Mouse (Mus musculus) Patski (cell line): Measurements from ENCODE around the gene Rab20. TPM values are rescaled to one million over a fixed set of nuclear protein-coding genes. Genes with fewer than 3 reads are reported as not detected.

ENCODE experiments used
- ATAC-seq: fragments of 100-300 bp; one replicate; pipeline ENCODE4 v1.8.0; 2021
- CTCF ChIA-PET: fragments of 350-600 bp; sonication (Branson Sonifier 250); formaldehyde crosslinking; loops from one replicate; lab custom pipeline; 2022; ENCODE audit warnings: inconsistent platforms; lab: Charles Lee
- POLR2A ChIA-PET: fragments of 350-600 bp; sonication (Branson Sonifier 250); formaldehyde crosslinking; loops from one replicate; lab custom pipeline; 2022; ENCODE audit warnings: antibody characterized with exemption, inconsistent platforms; lab: Charles Lee
- DNase-seq: peaks from one replicate; pipeline ENCODE4 v3.0.0-alpha.2; 2011; ENCODE audit warnings: low read depth, low spot score
- H3K27me3 ChIP-seq: fragments of 371-371 bp; one replicate; pipeline ENCODE4 v1.5.1; 2021
- CTCF ChIP-seq: fragments of 100-300 bp; IDR thresholded peaks from one replicate; pipeline ENCODE4 v1.5.1; 2021
- in situ Hi-C: fragments of 300-500 bp; cut with MboI; formaldehyde crosslinking; loops from 3 replicates; pipeline ENCODE4 v1.11.1; 2018; ENCODE audit warnings: low pct_unique_long_range_greater_than_20kb, mixed read lengths
- polyA plus RNA-seq: library from polyadenylated mRNA; unstranded; gene quantifications from one replicate; pipeline ENCODE4 v1.2.3, GENCODE M21; 2021

Gene Rab20
- polyA plus RNA-seq, 1 experiment from 2014 or later, result 70.7 TPM

DNA sequence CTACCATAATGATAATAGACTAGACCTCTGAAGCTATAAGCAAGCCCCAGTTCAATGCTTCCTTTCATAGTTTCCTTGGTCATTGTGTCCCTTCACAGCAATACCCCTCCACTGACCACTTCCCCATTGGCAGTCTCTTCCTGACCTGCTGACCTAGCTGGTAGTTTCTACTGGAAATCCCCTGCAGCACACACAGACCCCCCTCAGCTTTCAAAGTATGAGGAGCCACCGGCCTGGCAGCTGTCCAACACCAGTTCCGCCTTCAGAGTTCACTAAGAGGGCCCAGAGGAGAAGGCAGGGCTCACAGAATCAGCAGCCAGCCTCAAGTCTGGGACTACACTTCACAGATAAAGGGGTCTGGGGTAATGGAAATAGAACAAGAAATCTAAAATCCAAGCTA is 17.6 kb downstream of the Rab20 start:
- no peak for TF ChIP-seq CTCF
- ATAC-seq (no peak), DNase-seq (no peak)
- in situ Hi-C loops, result no loop called here
- H3K27me3 ChIP-seq, result no peaks in the 10 kb centered on the region
- ChIA-PET CTCF (interaction anchor here (0.8 to 3.2 kb wide), 5 partner anchors 8 to 25 kb away, joined by 3 to 12 read pairs (median 5); no protein-coding TSS in a partner anchor), POLR2A (interaction anchor here (0.6 to 5.1 kb wide), 4 partner anchors 13 to 78 kb away, joined by 3 to 22 read pairs (median 5); no protein-coding TSS in a partner anchor)

DNA sequence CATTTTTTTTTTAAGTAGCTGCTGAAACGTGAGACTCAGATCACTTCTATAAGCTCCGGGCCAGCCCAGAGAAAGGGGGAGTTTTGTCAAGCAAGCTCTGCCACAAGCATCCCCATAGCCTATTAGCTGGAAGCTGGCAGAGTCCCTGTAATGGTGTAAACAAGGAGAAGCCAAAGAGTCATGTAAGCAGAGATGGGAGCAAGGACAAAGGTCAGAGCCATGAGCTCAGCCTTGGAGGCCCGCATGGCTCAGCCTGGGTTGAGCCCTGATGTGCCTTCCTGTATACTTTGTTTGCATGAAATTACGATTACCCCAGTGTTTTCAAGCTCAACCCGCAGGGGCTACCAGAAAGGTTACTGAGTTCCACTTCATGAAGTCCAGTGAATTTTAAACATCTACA is 19.5 kb downstream of the Rab20 start:
- POLR2A ChIA-PET, result interaction anchor here (1.2 to 5.1 kb wide), 3 partner anchors 15 to 21 kb away, joined by 3 to 22 read pairs (median 5); no protein-coding TSS in a partner anchor
- no peak for ATAC-seq
- in situ Hi-C loops, result no loop called here
- no peak for DNase-seq
- CTCF ChIA-PET, result interaction anchor here (0.8 to 3.2 kb wide), 6 partner anchors 9 to 190 kb away, joined by 3 to 12 read pairs (median 6); no protein-coding TSS in a partner anchor
- no peak for TF ChIP-seq CTCF
- no peaks in the 10 kb centered on the region for H3K27me3 ChIP-seq

DNA sequence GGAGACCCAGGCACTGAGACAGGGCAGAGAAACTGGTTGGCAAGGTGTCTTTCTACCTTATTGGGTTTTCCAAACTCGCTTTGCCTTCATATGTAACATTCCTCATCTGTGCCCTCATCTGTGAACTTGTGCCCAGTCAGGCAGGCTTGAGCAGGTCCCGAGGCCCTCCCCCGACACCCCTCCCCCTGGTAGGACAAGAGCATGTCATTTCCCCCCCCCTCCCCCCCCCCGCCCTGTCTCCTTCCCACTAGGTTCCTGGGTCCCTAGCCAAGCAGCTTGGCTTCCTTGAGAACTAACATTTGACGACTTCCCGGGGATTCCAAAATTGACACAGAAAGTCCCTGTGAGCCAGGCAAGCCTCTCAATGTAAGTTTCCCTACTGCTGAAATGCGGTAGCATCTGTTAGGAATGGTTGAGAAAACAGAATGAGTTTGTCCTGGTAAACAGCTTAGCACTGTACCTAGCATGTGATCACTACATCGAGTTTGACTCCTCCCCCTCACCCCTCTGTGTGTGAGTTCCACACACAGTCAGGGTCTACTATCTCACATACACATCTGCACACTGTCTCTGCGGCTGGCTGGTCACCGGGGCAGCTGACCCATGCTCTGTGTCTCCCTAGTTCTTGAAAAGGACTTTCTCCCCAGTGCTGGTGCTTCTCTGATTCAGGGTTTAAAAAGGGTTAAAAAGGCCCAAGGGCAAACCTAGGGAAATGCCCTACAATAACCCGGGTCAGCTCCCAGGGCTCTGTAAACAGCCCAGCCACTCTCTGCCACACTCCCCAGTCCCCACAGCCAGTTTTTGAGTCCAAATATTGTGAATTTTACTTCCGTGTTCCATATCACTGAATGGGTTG is 20.3 kb downstream of the Rab20 start:
- DNase-seq (no peak), ATAC-seq (no peak)
- H3K27me3 ChIP-seq, result no peaks in the 10 kb centered on the region
- ChIA-PET POLR2A (interaction anchor here (1.2 to 1.4 kb wide), 4 partner anchors 16 to 39 kb away, joined by 3 to 6 read pairs (median 5); partner anchors contain the start of gene Naxd), CTCF (interaction anchor here (0.8 to 2.1 kb wide), 4 partner anchors 10 to 189 kb away, joined by 3 to 8 read pairs (median 4); no protein-coding TSS in a partner anchor)
- TF ChIP-seq CTCF, result no peak
- in situ Hi-C loops, result no loop called here

DNA sequence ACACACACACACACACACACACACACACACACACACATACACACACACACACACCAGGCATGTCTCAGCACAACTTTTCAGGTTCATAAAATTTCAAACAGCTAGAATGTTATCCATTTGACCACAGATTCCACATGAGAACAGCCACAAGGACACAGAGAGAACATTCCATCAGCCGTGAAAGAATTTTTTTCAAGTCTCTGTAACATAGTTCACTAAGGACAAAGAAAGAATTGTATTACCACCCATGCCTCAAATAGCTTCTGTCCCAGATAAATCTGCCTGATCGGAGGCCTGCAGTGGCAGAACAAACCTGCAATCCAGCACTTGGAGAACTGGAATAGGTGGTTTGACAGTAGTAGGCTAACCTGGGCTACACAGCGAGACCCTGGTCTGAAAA is 21.2 kb downstream of the Rab20 start:
- DNase-seq (no peak), ATAC-seq (peak; percentile 11)
- in situ Hi-C loops, result no loop called here
- H3K27me3 ChIP-seq, result no peaks in the 10 kb centered on the region
- POLR2A ChIA-PET, result interaction anchor here (0.7 to 1.4 kb wide), 3 partner anchors 20 to 40 kb away, joined by 3 to 6 read pairs (median 5); partner anchors contain the start of gene Naxd
- TF ChIP-seq CTCF, result no peak
- CTCF ChIA-PET, result no interaction called here

DNA sequence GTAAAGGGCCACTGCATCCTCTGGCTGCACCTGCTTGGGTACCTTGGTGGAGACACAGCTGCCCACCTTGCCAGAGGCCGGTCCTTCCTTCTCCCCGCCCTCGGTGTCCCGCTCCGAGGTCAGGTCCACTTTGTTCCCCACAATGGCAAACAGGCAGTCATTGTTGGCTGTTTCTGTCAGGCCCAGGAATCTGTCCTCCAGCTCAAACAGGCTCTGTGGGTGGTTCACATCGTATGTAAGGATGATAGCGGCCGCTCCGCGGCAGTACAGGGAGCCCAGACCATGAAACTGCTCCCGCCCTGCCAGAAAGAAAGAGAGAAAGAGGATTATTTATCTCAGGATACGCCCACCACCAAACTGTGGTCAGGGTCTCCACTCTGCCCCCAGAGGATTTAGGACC is 24.3 kb downstream of the Rab20 start:
- POLR2A ChIA-PET, result no interaction called here
- DNase-seq, result no peak
- in situ Hi-C loops, result loop anchor here (5.0 kb wide), 1 partner anchor 158 kb away; no protein-coding TSS in a partner anchor

DNA sequence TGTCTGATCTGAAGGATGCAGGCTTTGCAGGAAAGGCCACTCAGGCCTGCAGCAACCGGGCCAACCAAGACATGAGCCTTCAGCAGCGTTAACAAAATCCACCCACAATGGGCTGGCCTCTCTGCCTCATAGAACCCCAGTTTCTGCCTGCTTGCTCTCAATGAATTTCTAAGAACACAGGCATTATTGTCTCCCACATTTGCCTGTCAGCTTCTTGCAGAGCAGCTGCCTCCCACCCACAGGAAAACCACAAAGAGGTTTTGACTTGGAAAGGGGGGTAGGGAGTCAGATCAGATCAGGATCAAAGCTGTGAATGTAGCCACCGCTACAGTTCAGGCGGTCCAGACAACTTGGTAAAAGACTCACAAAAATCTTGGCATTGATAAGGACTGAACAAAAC is 25.5 kb downstream of the Rab20 start:
- no peak for DNase-seq
- ChIA-PET POLR2A (interaction anchor here (2.5 kb wide), 1 partner anchor 23 kb away, joined by 11 read pairs; no protein-coding TSS in a partner anchor), CTCF (interaction anchor here (4.3 kb wide), 1 partner anchor 32 kb away, joined by 52 read pairs; no protein-coding TSS in a partner anchor)
- H3K27me3 ChIP-seq, result no peaks in the 10 kb centered on the region
- no peak for ATAC-seq
- in situ Hi-C loops, result loop anchor here (5.0 kb wide), 1 partner anchor 159 kb away; no protein-coding TSS in a partner anchor
- no peak for TF ChIP-seq CTCF

More for the DNA sequence above, 24.3 kb downstream of the Rab20 start:
- TF ChIP-seq CTCF, result no peak
- no peak for ATAC-seq
- CTCF ChIA-PET, result no interaction called here
- H3K27me3 ChIP-seq, result no peaks in the 10 kb centered on the region

DNA sequence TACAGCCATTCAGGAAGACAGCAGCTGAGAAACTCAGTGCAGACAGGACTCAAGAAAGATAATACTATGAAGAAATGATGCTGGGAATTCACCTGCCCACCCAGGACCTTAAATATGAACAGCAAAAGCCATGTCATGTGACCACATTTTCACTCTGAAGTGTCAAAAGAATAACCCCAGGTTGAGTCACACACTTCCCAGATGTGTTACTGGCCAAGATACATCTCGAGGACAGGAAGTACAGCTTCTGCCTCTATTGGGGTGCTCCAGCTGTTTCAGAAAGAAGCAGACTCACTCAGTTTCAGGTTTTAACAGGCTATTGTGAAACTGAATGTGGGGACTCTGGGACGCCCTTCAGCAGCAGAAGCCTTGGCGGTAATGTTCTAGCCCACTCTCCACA is 26.0 kb downstream of the Rab20 start:
- TF ChIP-seq CTCF, result no peak
- DNase-seq, result no peak
- ATAC-seq, result no peak
- ChIA-PET CTCF (interaction anchor here (4.3 kb wide), 1 partner anchor 32 kb away, joined by 52 read pairs; no protein-coding TSS in a partner anchor), POLR2A (interaction anchor here (2.5 kb wide), 1 partner anchor 24 kb away, joined by 11 read pairs; no protein-coding TSS in a partner anchor)
- no peaks in the 10 kb centered on the region for H3K27me3 ChIP-seq
- in situ Hi-C loops, result loop anchor here (5.0 kb wide), 1 partner anchor 160 kb away; no protein-coding TSS in a partner anchor

DNA sequence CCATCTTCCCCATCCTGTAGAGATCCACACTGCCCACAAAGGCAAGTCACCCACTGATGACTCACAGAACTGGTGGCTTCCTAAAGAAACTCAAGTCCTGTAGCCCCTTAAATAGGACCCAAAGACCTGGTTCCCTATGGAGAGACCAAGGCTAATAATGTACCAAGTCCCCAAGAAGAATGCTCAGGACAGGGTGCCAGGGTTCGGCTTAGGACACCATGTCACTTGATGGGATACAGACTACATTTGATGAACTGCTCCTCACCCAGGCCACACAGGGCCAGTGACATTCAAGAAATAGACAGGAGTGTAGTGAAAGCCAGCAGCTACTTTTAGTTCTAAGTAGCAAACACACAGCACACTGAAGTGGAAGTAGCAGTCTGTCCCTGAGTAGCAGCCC is 26.4 kb downstream of the Rab20 start:
- in situ Hi-C loops, result loop anchor here (5.0 kb wide), 1 partner anchor 160 kb away; no protein-coding TSS in a partner anchor
- ATAC-seq (no peak), DNase-seq (no peak)
- no peak for TF ChIP-seq CTCF
- ChIA-PET CTCF (interaction anchor here (1.9 to 4.3 kb wide), 3 partner anchors 9 to 33 kb away, joined by 10 to 52 read pairs (median 11); no protein-coding TSS in a partner anchor), POLR2A (interaction anchor here (1.2 to 2.5 kb wide), 2 partner anchors 24 to 31 kb away, joined by 3 to 11 read pairs; no protein-coding TSS in a partner anchor)
- no peaks in the 10 kb centered on the region for H3K27me3 ChIP-seq

DNA sequence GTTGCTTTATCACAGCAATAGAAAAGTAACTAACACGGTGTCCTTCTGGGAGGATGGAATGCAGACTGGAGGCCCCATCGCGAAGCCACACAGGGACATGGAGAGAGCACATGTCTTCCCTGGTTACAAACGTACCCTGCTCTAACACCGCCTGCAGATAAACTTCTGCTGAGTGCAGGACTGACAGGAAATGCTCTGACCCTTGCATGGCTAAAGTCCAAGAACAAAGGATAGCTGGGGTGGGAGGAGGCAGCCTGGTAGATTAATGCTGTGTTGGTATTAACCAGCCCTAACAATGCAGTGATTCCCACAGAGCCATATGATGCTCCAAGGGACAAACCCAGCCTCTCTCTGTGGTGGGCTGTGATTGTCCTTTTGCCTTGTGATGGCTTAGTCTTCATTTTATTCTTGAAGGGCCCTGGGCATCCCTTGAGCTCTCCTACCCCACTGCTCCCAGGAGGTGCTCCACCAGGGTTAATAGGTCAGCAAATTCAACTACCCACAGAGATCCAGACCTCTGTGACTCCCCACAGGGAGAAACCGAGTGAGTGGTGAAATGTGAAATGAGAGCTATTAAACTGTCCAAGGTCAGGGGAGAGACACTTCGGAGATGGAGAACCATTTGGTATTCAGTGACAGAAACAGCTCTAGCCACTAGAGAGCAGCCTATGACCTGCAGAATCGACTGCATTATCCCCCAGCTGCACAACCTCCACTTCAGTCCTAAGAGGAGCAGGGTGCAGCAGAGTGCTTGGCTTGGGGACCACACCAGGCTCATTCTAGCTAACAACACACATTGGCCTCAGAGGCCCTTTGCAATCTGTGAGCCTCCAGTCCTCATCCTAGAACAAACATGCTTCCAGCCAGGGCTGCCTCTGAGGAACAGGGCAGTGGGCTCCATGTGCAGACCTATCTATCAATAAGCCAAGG is 28.1 kb downstream of the Rab20 start:
- POLR2A ChIA-PET, result interaction anchor here (0.7 to 2.5 kb wide), 4 partner anchors 15 to 36 kb away, joined by 3 to 11 read pairs (median 6); no protein-coding TSS in a partner anchor

More for the DNA sequence above, 28.1 kb downstream of the Rab20 start:
- CTCF ChIA-PET, result interaction anchor here (0.8 to 4.3 kb wide), 18 partner anchors 9 to 172 kb away, joined by 3 to 52 read pairs (median 5); no protein-coding TSS in a partner anchor
- TF ChIP-seq CTCF, result peak; percentile 81
- DNase-seq (no peak), ATAC-seq (peak; percentile 73)
- in situ Hi-C loops, result loop anchor here (5.0 kb wide), 1 partner anchor 162 kb away; no protein-coding TSS in a partner anchor
- no peaks in the 10 kb centered on the region for H3K27me3 ChIP-seq
